Mouse (Mus musculus): ENCODE results near the gene Pgbd5. TPM values are rescaled to one million over a fixed set of nuclear protein-coding genes. Genes with fewer than 3 reads are reported as not detected.
A peak's percentile ranks its signal among the peaks of the same experiment; 100 is the strongest.
"Not testable (repeated sequence)": the region's sequence is repeated elsewhere in the genome, so short reads cannot be mapped to it uniquely, and the experiment has no call there.

Pgbd5 gene
- total RNA-seq, 2 experiments from 2014 or later, result 3.5 to 4.5 TPM

- no peak for DNase-seq
Measured at GRCm38 (mm10) chr8:124430881-124431280, 8.6 kb downstream of the Pgbd5 start.

GRCm38 (mm10) chr8:124429417-124429816, 10.0 kb downstream of the Pgbd5 start:
- DNase-seq, result no peak

DNA sequence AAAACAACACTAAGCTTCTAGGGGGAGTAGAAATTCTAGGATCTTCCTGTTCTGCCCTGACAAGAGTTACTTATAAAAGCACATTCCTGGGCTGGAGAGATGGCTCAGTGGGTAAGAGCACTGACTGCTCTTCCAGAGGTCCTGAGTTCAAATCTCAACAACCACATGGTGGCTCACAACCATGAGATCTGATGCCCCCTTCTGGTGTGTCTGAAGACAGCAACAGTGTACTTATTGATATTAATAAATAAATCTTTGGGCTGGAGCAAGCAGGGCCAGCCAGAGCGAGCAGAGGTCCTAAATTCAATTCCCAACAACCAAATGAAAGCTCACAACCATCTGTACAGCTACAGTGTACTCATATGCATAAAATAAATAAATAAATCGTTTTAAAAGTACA, 10.7 kb downstream of the Pgbd5 start:
- DNase-seq, result not testable (repeated sequence)

GRCm38 (mm10) chr8:124421413-124421812, 18.0 kb downstream of the Pgbd5 start:
- DNase-seq, result no peak

GRCm38 (mm10) chr8:124418927-124419326, 20.5 kb downstream of the Pgbd5 start:
- no peak for DNase-seq

- DNase-seq, result no peak
Measured at GRCm38 (mm10) chr8:124418185-124418584, 21.3 kb downstream of the Pgbd5 start.

GRCm38 (mm10) chr8:124416646-124417045, 22.8 kb downstream of the Pgbd5 start:
- DNase-seq, result no peak

DNA sequence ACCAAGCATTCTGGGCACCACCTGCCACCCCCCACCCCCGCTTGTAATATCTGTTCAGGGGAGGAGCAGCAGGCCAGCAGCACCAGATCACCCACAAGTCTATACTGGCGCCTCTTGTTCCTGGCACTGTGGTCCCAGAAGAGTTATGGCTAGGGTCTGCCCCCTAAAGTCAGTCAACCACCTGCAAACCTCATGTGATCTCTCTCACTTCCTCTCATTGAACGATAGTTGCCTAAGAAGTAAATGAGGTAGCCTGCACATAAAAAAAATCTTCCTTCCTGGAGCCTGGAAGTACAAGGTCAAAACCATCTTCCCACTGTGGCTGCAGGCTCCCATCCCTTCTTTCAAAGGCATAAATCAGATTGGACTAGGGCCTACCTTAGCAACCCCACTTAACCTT, 23.7 kb downstream of the Pgbd5 start:
- no peak for DNase-seq

- DNase-seq, result peak in 1 of 2 experiments; percentile 17
Measured at GRCm38 (mm10) chr8:124415002-124415401, 24.5 kb downstream of the Pgbd5 start.

GRCm38 (mm10) chr8:124413244-124413965, 26.1 kb downstream of the Pgbd5 start:
- peak in 1 of 2 experiments; percentile 20 for DNase-seq

DNA sequence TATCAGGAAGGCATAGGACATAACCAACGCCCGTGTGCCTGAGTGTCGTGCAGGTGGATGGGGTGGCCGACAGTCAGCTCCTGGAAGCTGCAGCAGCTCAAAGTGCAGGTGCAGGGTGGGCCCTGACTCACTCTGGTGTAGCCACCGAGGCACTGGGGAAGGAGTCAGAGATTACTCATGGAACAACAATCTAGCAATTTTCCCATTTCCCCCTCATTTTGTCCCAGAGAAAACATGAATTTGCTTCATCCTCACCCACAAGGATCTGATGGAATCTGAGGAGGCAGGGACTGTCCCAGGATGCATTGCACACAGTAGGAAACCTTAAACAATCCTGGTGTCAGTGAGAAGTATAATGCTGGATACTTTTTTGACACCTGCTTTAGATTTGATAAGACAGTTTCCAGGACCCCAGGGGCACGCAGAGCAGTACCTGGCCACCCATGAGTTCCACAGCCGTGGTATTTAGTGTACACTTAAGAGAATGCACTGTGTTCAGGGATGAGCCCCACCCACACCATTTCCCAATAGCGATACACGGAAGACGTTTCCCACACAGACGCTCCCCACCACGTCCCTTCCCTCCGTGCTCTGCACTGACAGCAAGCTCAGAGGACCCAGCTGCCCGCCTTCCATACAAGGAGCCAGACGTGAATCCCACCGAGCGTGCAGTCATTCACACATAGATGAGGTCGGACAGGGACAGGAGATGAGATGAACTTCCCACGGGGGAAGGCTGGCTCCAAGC, 26.8 kb downstream of the Pgbd5 start:
- DNase-seq, result no peak

DNA sequence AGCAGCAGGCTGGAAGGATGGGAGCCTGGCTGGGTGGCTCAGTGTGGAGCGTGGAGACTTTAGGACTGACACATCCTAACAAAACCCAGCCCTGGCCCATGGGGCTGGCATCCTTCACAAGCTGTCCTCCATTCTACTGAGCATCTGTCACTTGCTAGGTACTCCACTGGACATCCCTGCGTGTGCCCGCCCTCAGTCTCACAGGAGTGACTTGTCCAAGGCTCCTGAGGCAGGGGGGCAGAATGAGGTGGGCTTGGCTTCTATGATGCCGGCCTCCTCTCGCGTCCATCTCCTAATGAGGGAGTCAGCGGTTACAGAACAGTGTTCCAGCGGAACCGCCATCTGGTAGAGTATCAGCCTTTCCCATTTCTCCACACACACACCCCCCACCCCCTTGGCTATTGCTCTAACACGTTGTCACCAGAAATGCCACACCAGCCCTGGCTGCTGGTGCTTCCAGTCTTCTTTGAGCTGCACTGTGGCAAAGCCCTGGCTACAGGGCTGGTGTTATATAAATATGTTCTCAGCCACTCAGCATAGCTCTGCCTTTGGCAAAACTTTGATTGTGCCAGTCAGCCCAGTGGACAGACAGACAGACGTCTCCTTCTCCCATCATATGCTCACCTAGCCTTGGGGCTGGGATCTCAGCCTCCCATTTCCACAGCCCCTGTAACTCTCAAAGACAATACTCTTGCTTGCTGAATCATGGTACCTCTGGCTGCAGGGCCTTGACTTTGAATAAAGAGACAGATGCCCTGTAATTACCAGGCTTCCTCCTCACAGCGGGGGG, 34.8 kb downstream of the Pgbd5 start:
- no peak for DNase-seq

DNA sequence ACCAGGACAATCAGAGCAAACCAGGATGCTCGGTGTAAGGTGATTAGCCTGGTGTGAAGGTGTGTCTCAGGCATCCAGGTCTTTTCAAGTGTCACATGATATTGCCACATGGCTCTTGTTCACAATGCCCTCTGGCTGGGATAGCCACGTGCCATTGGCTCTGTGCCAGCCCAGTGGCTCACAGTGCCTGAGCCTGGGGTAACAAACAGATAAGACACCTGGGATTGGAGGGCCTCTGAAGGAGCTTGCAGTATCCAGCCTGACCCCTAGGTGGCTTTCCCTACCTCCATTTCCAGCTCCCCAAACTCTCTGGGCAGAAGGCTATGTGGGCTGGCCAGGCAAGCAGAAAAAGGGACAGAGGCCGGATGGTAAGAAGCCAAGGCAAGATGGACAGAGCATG, 35.6 kb downstream of the Pgbd5 start:
- peak; percentile 34 to 61 for DNase-seq

DNA sequence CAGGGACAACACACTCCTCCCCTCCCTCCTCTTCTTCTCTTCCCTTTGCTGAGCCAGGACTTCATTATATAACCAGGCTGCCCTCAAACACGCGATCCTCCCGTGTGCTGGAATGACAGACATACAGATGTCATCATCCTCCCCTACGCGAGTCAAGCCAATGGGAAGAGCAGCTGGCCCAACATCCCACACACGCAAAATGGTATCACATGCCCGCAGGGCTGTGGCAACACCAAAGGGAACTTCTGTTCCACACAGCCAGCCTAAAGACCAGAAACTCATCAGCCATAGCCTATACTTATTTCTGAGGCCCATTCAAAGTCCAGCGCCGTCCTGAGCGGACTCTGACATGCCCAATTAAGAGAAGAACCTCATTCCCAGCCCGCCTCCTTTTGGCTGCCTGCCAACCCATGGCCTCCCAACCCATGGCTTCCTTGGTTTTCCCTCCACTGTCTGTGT, 40.0 kb downstream of the Pgbd5 start:
- DNase-seq, result no peak

- DNase-seq, result peak; percentile 38 to 59
Measured at GRCm38 (mm10) chr8:124398843-124399402, 40.5 kb downstream of the Pgbd5 start.

DNA sequence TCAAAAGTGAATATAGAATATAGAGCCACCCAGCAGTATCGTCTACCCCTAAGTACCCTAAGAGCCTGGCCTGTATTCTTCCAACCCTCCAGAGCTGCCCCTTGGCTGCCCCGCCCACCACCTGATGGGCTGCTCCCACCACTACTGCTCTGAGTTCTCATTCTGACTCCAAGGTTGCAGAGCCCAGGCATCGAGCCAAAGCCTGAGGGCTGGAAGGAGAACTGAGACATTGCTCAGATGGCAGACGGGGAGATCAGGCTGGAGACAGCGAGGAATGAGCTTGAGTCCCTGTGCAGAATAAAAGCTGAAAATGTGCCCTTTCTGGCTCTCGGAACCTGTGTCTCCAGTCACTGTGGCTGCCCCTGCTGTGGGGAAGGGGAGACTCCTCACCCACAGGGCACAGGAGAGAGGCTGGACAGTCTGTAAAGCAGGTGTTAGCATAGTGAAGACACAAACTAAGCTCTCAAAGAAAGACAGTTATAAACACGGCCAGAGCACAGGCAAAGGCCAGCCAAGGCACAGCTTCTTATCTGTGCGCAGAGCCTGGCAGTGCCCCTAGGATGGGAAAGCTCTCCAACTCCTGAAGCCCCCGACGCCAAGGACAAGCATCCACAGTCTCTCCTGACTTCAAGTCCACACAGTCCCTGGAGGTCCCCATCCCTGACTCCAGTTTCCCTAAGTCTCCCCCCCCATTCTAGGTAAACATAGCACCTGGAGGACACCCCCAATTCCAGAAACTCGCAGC, 42.0 kb downstream of the Pgbd5 start:
- peak; percentile 90 for DNase-seq

DNA sequence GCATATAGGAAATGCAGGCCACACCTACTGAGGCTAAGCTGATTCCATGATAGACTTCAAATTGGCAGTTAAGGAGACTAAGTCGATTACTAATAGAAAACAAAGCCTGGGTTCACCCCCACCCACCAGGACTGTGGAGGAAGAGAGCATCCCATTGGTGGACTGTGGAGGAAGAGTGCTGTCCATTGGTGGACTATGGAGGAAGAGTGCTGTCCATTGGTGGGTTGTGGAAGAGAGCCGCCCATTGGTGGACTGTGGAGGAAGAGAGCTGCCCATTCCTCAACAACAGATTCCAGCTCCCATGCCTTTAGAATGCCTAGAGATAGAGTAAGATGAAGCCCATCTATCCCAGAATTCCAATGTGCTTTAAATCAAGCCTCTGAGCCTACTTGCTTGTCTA, 42.9 kb downstream of the Pgbd5 start:
- no peak for DNase-seq

DNA sequence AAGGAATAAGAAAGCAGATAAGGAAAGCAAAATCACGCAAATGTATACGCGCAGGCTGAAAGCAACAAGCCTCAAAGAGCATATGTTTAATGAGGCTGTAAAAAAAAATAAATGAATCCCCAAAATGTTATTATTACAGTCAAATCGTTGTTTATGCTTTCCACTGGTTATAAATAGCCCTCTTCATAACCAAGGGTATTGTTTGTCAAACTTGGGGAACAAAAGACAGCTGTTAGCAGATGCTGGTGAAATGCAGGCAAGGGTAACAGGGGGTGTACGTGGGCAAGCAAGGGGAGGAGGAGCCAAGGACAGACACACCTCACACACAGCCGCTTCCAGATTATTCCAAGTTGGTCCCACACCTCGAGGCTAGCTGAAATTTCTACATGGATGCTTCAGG, 44.1 kb downstream of the Pgbd5 start:
- DNase-seq, result no peak

DNA sequence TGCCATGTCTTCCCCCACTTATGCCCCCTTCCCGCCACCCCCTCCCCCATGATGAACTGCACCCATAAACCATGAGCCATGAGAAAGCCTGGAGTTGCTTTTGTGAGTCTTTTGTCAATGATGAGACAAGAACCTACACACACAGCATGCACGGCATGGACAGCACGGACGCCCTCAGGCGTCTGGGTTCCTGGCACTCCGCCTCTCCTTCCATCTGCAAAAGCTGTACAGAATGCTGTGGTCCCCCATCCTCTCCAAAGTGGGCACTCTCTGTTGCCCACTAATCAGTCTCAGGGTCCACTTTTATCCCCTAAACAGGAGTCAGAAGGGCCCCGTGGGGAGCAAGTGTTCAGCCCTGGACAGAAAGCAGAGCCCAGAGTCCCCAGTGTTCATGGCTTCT, 44.5 kb downstream of the Pgbd5 start:
- DNase-seq, result no peak

DNA sequence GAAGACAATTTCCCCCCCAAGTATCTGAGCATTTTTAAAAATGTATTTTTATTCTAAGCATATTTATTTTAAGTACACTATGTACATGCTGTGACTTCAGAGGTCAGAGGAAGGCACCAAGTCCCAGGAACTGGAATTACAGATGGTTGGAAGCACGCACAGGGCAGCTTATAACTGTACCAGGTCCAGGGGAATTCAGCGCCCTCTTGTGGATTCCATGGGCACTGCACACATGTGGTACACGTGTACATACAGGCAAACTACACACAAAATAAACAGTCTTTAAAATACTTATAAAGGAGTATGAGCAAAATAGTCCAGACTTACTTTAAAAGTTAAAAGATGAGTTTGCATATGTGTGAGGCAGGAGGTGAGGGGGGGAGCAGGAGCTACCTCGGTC, 45.5 kb downstream of the Pgbd5 start:
- no peak for DNase-seq

DNA sequence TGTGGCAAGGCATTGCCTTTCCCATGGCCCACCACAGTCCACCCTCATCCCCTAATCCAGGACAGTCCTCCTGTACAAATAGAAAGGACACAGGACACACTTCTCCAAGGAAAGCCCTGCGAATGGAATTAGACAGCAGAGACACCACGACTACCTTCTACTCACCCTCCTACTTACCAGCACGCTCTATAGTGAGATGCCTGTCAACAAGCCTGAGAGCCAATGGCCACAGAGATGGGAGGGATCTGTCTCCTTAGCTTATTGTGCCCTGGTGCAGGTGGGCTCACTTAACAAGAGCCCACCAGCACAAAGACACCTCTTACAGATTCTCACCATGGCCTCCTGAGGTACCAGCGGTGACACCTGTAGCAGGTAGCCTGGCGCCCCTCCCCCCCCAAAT, 46.4 kb downstream of the Pgbd5 start:
- DNase-seq, result no peak
